Mouse (Mus musculus): Measurements from ENCODE around the gene Ralgps2.

The Ralgps2 gene

GRCm38 (mm10) chr1:156954216-156954615, 14.8 kb upstream of the Ralgps2 start:
- DNase-seq = no peak

GRCm38 (mm10) chr1:156950354-156950753, 10.9 kb upstream of the Ralgps2 start:
- DNase-seq = no peak

GRCm38 (mm10) chr1:156940584-156940983, 1.2 kb upstream of the Ralgps2 start:
- no peak for DNase-seq

GRCm38 (mm10) chr1:156940142-156940522, 706 bp upstream of the Ralgps2 start:
- DNase-seq = no peak

GRCm38 (mm10) chr1:156938705-156939242, 652 bp downstream of the Ralgps2 start:
- DNase-seq = peak; percentile 87

- no peak for DNase-seq
These were observed 2.0 kb downstream of the Ralgps2 start for GRCm38 (mm10) chr1:156937436-156937835.

GRCm38 (mm10) chr1:156933712-156934111, 5.7 kb downstream of the Ralgps2 start:
- DNase-seq = peak; percentile 74

GRCm38 (mm10) chr1:156932036-156932774, 7.2 kb downstream of the Ralgps2 start:
- DNase-seq = peak; percentile 12

- peak; percentile 43 for DNase-seq
These were observed 8.1 kb downstream of the Ralgps2 start for GRCm38 (mm10) chr1:156931106-156931870.

GRCm38 (mm10) chr1:156930263-156930662, 9.2 kb downstream of the Ralgps2 start:
- peak; percentile 7 for DNase-seq

GRCm38 (mm10) chr1:156928255-156928654, 11.2 kb downstream of the Ralgps2 start:
- no peak for DNase-seq

- DNase-seq = no peak
These were observed 15.9 kb downstream of the Ralgps2 start for GRCm38 (mm10) chr1:156923511-156923910.

GRCm38 (mm10) chr1:156922921-156923320, 16.5 kb downstream of the Ralgps2 start:
- DNase-seq = no peak

GRCm38 (mm10) chr1:156921290-156921994, 18.0 kb downstream of the Ralgps2 start:
- peak; percentile 23 for DNase-seq

- DNase-seq = peak; percentile 28
These were observed 22.0 kb downstream of the Ralgps2 start for GRCm38 (mm10) chr1:156917460-156917859.

GRCm38 (mm10) chr1:156916361-156916760, 23.1 kb downstream of the Ralgps2 start:
- DNase-seq = no peak

- DNase-seq = no peak
These were observed 24.5 kb downstream of the Ralgps2 start for GRCm38 (mm10) chr1:156914942-156915341.

GRCm38 (mm10) chr1:156913190-156913589, 26.2 kb downstream of the Ralgps2 start:
- DNase-seq = peak; percentile 21

- DNase-seq = no peak
These were observed 28.5 kb downstream of the Ralgps2 start for GRCm38 (mm10) chr1:156910948-156911347.

GRCm38 (mm10) chr1:156909866-156910265, 29.6 kb downstream of the Ralgps2 start:
- DNase-seq = no peak

- DNase-seq = no peak
These were observed 30.2 kb downstream of the Ralgps2 start for GRCm38 (mm10) chr1:156909265-156909664.

- no peak for DNase-seq
These were observed 33.8 kb downstream of the Ralgps2 start for GRCm38 (mm10) chr1:156905660-156906059.

GRCm38 (mm10) chr1:156903899-156904298, 35.5 kb downstream of the Ralgps2 start:
- no peak for DNase-seq
